ENCODE assay signal across 15 mouse cellular contexts in the genomic region with DNA sequence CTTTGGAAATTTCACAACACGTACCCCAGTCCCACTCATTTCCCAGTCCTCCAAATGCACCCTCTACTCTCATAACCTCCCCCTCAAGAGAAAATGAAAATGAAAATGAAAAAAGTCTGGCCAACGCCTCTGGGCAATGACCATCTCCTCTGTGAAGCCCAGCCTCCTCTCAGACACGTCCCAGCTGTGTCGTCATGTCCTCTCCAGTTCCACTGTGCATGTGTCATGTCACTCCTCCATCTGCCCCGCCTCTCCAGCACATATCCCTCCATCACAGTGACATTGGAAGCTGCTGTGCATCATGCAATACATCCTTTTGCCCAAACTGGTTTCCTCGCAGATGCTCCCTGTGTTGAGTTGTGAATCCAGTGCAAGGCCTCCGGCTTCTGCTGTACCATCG.
"Had no signal": no experiment of that assay in that cellular context is flagged by ENCODE, and none has a peak within 500 bp of the region (broad histone marks: within the 10 kb centered on the region; RNA-seq: fewer than 3 reads in every experiment).

No protein-coding gene starts in this region.

- H3K27ac ChIP-seq: left cerebral cortex, adult 2 months; limb, embryonic 10.5 days; liver, embryonic 15.5 days; macrophage; midbrain, embryonic 13.5 days; neural tube, embryonic 15.5 days had no signal

- H3K9ac ChIP-seq: liver, embryonic 15.5 days; midbrain, embryonic 13.5 days; neural tube, embryonic 15.5 days had no signal

- ATAC-seq: inflammation-experienced regulatory T-cells, adult 6 months; intestine, postnatal 0 days; midbrain, embryonic 13.5 days had no signal

- H3K4me3 ChIP-seq: left cerebral cortex, adult 2 months; limb, embryonic 10.5 days; liver, embryonic 15.5 days; midbrain, embryonic 13.5 days; neural tube, embryonic 15.5 days had no signal

- H3K9me3 ChIP-seq: limb, embryonic 10.5 days; liver, embryonic 15.5 days; midbrain, embryonic 13.5 days; neural tube, embryonic 15.5 days had no signal

- H3K27me3 ChIP-seq: liver, embryonic 15.5 days; midbrain, embryonic 13.5 days; neural tube, embryonic 15.5 days had no signal

- H3K4me2 ChIP-seq: liver, embryonic 11.5 days; liver, embryonic 15.5 days; midbrain, embryonic 13.5 days; neural tube, embryonic 15.5 days had no signal

- DNase-seq: kidney, adult 9 months; kidney, postnatal 14 days; right cerebral cortex, adult 18-20 months; right cerebral cortex, postnatal 25 days; thymus, adult 18-20 months; thymus, postnatal 25 days had no signal

- H3K36me3 ChIP-seq: limb, embryonic 10.5 days; liver, embryonic 15.5 days; midbrain, embryonic 13.5 days; neural tube, embryonic 15.5 days had no signal

- H3K4me1 ChIP-seq: limb, embryonic 10.5 days; liver, embryonic 15.5 days; midbrain, embryonic 13.5 days; neural tube, embryonic 15.5 days had no signal
